Mouse (Mus musculus) central nervous system, embryonic 11.5 days (tissue): ENCODE results near the gene Gltp. TPM values are rescaled to one million over a fixed set of nuclear protein-coding genes. Genes with fewer than 3 reads are reported as not detected.

Experiments used
- polyA plus RNA-seq: library from polyadenylated mRNA; depleted of rRNA; stranded (reverse); fragments of >200 nt; gene quantifications from 2 replicates; pipeline ENCODE4 v1.2.3, GENCODE M21; 2012; rRNA removed

Gene Gltp
- 29.9 and 35.4 TPM in 2 replicates for polyA plus RNA-seq

GRCm38 (mm10) chr5:114690633-114691567, at the start of gene Gltp:
TSS of gene Gltp (minus strand) at chr5:114690984.

GRCm38 (mm10) chr5:114707265-114708068, 16.7 kb upstream of the Gltp start, which contains the start of gene Tchp:
TSS of gene Tchp (plus strand) at chr5:114707760.

DNA sequence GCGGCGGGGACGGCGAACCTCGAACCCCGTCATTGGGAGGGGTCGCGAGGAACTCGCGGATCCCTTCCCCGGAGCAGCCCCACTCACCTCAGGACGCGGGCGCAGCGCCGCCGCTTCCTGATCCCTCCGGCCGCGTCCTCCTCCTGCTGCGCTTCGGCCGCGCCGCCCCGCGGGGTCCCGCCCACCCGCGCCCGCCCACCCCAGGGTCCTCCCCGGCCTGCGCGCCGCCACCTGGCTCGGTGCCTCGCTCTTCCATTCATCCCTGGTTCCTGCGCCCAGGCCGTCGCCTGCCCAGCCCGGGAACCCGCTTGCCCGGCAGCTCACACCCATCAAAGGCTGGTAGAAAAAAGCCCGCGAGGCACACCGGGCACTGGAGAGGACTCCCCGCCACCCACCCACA, 32.5 kb downstream of the Gltp start, which contains the start of gene Trpv4:
TSS of gene Trpv4 (minus strand) at position 167 of the 400 bp plus-strand sequence.

Other genes starting within 250 kb of the Gltp start
- 29.4 and 33.2 TPM in 2 replicates for gene Mmab, start 246.9 kb downstream of the Gltp start, polyA plus RNA-seq
- gene Mvk, start 246.7 kb downstream of the Gltp start, polyA plus RNA-seq: 50.2 and 53.1 TPM in 2 replicates
- gene Fam222a, start 123.0 kb downstream of the Gltp start, polyA plus RNA-seq: 7.0 and 7.1 TPM in 2 replicates
- 0.47 and 1.2 TPM in 2 replicates for gene Trpv4, start 32.6 kb downstream of the Gltp start, polyA plus RNA-seq
- gene Tchp, start 16.8 kb upstream of the Gltp start, polyA plus RNA-seq: 37.6 and 60.1 TPM in 2 replicates
- 59.0 and 64.2 TPM in 2 replicates for gene Ankrd13a, start 83.7 kb upstream of the Gltp start, polyA plus RNA-seq
- 34.7 and 43.9 TPM in 2 replicates for gene Git2, start 84.5 kb upstream of the Gltp start, polyA plus RNA-seq
- gene 1500011B03Rik, start 132.5 kb upstream of the Gltp start, polyA plus RNA-seq: 112 and 114 TPM in 2 replicates
- not detected in 2 replicates for gene 4930519G04Rik, start 162.7 kb upstream of the Gltp start, polyA plus RNA-seq
- gene Gm9936, start 167.7 kb upstream of the Gltp start, polyA plus RNA-seq: 0.17 and 0.31 TPM in 2 replicates
- gene Oasl2, start 206.0 kb upstream of the Gltp start, polyA plus RNA-seq: 1.6 and 1.9 TPM in 2 replicates
- 0.12 and 0.35 TPM in 2 replicates for gene Oasl1, start 232.3 kb upstream of the Gltp start, polyA plus RNA-seq